Mouse (Mus musculus) ES-Bruce4 (cell line): ENCODE data around the gene Col24a1.

Source experiments
- CTCF ChIP-seq: IDR thresholded peaks from one replicate; pipeline ENCODE4 v1.8.1; 2011; ENCODE audit warnings: low read depth, low read length
- EP300 ChIP-seq: IDR thresholded peaks from 2 replicates; pipeline ENCODE4 v1.6.1; 2011; ENCODE audit warnings: low read depth, low read length; ENCODE audit not compliant: insufficient read depth
- POLR2A ChIP-seq: IDR thresholded peaks from one replicate; pipeline ENCODE4 v1.8.1; 2011; ENCODE audit warnings: low read length; ENCODE audit not compliant: insufficient read depth

DNA sequence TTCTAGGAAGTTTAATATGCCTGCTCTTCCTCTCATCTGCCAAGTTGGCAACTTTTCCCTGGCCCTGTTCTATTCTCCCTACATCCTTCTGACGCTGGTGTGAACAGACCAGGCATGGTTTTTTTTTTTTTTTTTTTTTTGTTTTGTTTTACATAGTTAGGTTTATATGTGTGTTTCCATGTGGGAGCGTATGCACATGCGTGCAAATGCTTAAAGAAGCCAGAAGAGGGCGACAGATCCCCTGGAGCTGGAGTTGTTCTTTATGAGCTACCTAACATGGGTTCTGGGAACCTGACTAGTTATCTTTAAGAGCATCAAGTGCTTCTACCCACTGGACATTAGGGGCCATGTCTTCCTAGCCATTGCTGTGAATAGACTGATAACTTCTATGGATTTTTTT lies 119.9 kb downstream of the Col24a1 start:
- TF ChIP-seq CTCF: peak; percentile 37
- TF ChIP-seq POLR2A: no peak
- TF ChIP-seq EP300: no peak
